Mouse (Mus musculus) ZHBTc4 (cell line): ENCODE data around the gene Trpv2.

ENCODE experiments used
- DNase-seq: peaks from one replicate; pipeline ENCODE4 v3.0.0-alpha.2; 2011; ENCODE audit warnings: low read depth, low spot score

Trpv2 gene

DNA sequence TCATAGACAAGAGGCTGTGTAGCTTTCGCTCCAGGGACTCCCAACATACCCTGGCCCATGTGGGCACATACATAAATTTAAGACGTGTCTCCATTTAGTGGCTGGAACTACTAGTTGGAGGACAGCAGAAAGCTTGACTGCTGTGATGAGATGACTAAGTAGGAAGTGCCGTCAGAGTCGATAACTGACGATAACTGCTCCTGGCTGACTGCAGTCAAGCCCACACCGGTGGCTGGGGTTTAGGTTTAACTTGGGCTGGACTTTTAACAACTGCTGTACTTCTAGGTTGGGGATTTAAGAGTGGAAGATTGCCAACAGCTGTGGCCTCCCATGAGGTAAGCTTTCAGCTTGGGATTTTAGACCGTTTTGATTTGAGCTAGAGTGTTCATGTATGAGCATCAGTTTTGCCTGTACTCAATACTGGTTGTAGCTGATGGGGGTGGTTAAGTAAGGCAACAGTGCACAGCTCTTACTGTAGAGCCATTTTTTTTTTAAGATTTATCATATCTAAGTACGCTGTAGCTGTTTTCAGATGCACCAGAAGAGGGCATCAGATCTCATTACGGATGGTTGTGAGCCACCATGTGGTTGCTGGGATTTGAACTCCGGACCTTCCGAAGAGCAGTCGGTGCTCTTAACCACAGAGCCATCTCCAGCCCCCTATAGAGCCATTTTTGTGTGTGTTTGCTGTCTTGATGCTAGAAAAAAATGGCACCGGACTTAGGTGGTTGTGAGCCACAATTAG is 29.2 kb downstream of the Trpv2 start:
- peak; percentile 52 for DNase-seq

DNA sequence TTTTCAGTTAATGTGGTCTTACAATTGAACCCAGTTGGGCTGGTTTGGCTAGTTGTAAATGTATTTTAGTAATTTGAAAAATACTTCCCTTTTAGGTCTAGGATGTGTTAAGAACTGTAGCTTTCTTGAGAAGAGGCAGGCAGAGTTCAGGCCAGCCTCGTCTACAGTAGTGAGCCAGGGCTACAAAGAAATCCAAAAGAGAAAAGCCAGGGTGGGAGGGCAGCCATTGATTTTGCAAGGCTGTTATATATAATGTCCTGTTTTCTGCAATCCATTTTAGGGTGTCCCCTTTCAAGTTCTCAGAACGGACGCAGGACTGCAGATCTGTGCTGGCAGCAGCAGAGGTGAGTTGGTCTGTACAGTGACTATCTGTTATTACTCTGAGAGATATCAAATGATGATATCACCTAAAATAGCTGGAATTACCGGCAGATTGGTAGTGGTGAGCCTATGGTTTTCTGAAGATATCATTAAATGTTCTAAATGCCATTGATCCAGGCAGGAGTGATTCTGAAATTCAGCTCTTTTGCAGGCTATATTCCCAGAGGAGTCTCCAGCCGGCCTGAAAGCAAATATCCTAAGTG is 29.9 kb downstream of the Trpv2 start:
- DNase-seq: peak; percentile 25

DNA sequence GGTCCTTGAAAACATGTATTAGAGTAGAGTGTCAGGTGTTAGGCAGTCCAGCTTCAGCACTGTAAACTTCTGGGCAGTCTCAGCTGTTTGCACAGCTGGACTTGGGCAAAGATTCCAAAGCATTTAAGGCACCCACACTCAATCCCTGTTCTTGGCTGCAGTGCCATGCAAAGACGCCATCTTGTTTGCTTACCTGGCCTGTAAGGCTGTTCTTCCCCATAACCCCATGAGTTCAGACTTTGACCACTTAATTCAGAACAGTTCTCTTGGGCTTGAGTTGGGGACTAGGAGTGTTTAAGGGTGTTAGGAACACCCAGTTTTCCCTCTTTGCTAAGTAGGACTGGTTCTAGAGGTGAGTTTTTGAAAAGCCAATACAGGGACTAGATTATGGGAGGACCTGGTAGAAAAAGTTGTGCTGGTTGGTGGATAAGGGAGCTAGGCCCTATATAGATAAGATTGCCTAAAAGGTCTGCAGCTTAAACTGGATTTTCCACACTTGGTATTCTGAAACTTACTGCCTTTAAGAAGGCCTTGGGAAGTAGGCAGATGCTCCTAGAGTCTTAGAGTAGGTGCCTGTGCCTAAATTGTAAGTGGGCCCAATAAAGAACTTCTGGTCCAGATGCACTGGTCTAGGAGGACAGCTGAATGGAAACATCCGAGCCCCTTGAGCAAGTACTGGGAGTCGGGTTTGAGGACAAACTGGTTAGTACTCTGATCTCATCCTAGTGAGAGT is 30.8 kb downstream of the Trpv2 start:
- peak; percentile 68 for DNase-seq

DNA sequence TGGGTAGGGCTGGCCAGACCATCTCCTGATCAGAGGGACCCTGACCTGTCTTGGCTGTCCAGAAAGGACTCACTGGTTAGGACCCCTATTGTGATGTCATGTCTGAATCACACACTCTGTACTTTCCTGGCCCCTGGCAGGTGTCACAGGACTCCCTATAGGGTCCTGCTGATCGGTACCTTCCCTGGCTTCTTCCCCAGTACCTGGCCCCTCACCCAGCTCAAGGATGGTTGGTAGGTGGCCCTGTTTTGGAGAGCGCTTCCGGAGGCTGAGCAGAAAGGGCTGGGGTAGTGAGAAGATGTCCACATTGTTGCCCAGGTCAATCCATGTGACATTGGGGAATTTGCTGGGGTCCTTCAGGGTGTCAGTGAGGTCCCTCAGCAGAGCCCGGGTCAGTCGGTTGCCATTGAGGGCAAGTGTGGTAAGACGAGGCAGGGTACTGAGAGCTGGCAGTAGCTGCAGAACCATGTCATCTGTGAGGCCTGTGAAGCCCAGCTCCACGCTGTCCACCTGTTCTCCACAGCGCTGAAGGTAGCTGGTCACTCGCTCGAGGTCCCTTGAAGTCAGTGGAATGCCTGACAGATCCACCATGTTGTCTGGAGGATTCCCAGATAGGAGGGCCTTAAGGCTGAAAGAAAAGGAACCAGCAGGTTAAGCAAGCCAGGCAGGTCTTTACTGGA is 31.5 kb downstream of the Trpv2 start:
- peak; percentile 78 for DNase-seq

DNA sequence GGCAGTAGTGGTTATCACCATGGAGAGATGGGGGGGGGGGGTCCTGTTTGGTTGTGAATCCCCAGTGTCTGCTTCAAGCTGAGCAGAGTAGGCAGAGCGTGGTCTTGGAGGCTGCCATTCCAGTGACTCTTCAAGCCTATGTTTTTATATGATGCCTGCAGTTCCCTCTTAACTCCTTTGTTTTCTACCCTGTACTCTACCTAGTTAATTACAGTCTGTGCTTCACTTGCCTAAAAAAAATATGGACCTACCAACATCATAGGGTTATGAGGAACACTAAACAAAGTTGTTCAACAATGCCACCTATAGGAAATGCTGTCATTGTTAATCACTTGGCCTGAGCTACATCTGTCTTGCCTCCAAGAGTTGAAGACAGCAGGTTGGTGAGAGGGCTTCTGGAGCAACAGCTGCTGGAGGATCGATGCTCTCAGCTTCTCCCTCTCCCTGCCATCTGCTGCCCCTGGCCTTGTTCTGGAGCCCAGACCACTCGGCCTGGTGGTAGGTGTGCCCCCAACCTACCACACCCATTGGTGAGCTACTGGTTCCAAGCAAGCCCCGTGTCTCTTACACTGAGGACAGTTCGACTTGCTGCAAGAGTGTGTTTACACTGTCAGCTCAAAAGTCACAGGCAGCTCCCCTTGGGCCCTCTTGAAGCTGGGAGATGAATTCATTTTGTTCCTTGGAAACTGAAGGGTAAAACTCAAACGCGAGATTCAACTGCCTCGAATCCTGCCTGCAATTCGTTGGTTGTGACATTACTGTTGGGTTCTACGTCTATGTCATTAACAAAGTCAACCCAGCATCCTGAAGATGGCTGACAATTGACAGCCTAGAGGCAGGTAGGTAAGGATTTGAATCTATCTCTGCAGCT is 32.2 kb downstream of the Trpv2 start:
- DNase-seq: peak; percentile 83

DNA sequence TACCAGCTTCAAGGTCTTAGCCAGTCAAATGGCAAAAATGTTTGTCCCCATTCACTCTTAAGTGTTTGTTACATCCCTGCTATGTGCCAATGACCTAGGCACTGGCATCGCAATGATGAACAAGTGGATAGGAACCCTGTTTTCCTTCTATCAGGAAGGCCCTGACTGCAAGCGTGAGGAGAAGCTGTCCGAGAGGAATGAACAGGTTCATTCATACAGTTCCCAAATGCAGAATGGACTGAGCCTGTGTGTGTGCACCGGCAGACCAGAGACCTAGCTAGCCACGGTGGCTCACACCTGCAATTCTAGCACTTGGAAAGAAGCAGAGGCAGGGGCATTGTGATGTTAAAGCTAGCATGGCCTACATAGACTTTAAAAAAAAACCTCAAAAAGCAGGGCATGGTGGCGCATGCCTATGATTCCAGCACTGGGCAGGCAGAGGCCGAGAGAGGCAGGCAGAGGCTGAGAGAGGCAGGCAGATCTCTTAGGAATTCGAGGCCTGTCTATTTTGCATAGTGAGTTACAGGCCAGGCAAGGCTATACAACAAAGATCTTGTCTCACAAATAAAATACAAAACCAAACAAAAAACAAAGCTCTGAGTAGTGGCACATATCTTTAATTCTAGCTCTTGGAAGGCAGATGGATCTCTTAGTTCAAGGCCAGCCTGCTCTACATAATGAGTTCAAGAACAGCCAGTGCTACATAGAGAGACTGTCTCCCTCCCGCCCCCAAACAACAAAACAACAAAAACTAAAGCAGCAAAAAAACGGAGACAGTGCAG is 33.1 kb downstream of the Trpv2 start:
- DNase-seq: peak; percentile 76

DNA sequence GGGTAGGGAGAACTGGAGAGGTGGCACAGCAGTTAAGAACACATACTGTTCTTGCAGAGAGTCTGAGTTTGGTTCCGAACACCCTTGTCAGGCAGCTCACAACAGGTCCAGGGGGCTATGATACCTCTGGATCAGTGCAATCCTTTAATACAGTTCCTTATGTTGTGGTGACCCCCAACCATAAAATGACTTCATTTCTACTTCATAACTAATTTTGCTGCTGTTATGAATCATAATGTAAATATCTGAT is 33.6 kb downstream of the Trpv2 start:
- DNase-seq: no peak

DNA sequence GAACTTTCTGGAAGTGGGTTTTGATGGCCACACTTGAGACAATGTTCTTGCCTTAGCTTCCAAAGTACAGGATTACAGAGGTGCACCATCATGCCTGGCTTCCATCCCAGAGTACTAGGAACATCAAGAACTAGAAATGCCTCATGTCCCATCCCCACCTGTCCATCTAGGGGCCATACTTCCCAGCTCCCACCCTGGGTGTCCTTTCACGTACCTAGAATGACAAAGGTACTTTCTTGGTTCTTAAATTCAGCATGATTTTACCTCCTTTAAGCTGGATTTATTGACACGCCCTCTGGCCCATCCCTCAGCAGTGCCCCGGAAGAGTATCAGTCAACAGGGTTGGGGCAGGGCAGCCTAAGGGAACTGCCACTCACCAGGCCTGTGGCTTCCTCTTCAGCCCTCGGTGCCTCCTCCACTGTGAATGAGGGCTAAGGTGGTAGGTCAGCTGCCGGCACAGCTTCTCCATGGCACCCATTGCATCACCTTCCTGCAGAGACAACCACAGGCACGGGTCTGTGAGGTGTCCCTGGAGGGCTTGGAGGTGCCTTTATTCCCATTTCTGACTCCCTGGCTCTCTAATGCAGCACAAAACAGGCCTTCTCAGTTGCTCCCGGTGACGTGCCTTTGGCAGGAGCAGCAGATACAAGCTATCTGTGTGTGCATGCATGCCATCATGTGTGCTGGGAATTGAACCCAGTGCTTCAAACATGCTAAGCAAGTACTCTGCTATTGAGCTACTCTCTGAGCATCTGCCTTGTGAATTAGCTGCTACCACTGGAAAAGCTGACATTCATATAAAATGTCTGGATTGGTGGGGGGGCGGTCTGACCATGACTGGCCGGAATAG is 34.8 kb downstream of the Trpv2 start:
- DNase-seq: peak; percentile 80

DNA sequence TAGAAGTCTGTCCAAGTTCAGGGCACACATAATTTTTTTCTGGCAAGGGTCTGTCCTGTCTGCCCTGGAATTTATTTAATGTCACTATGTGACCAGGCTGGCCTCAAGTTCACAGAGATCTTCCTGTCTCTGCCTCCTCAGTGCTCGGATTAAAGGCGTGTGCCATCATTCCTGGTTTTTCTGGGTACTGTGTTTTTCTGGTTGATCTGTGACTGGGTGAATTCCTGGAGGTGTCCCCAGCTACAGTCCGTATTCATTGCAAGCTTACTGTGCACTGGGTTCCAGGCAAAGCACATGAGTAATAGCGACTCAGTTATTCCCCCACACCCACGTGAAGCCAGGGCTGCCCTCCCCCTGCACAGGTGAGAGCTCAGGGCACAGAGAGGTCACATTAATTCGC is 36.0 kb downstream of the Trpv2 start:
- DNase-seq: peak; percentile 59

DNA sequence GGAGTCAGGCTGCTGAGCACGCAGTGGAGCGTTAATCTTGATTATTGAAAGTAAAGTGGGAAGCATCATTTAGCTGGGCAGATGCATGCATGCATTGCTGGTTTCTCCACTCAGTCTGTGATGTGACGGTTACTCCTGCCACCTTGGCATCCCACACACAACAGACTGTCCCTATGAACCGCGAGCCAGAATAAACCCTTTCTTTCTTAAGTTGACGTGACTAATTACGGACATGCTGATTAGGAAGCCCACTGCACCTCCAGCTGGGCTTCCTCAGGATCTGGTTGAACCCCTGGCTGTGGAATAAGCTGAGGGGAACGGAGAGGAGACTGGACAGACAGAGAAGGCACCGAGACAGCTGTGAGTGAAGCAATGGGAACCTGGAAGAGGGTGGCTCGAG is 38.3 kb downstream of the Trpv2 start:
- no peak for DNase-seq

DNA sequence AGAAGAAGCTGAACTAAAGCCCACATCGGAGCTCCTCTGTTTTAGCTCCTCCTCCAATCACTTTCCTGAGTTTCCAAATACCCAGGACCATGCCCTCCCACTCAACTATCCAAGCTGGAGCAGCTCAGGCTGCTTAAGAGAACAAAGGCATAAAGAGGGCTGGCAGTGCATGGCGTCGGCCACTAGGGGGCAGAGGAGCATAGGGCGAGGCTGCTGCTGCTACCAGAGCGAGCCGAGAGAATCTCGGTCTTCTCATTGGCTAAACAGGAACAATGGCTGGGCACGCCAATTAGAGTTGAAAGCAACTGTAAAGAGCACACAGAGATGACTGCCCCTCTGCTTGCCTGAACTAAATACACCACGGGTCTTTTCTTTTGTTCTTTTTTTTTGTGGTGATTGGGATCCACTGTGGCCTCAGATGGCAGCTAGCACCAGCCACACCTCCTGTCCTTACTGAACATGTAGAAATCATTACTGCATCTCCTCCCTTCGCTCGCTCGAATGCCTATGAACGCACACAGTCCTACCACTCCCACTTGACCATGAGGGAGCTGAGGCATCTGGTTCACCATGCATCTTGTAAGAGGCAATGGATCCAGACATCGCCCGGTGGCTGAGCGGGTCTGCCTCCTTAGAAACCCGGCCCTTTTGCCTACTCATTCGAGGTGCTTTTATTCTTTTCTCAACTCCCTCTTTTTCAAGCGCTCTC is 39.5 kb downstream of the Trpv2 start:
- DNase-seq: peak; percentile 98

DNA sequence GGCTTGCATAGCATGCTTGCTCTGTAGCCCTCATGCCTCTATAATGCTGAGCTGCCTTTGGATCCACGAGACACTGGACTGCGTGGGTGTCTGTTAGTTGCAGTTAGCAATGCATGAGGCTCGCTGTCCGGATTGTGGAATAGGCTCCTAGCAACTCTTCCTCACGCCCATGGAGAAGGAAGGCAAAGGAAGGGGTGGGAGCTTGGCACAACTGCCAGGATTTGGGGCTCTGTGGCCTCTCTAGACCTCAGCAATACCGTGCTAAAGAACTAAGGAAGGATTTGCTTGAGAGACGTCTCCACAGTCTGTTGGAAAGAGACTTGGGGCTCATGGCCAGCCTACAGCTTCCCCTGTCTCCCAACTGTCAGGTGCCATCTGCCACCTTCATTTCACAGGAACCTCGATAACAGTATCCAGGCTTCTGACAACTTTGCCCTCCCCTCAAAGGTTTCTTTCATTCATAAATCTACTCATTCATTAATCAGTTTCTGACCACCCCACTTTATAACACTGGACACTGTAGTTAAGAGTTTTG is 40.7 kb downstream of the Trpv2 start:
- no peak for DNase-seq

DNA sequence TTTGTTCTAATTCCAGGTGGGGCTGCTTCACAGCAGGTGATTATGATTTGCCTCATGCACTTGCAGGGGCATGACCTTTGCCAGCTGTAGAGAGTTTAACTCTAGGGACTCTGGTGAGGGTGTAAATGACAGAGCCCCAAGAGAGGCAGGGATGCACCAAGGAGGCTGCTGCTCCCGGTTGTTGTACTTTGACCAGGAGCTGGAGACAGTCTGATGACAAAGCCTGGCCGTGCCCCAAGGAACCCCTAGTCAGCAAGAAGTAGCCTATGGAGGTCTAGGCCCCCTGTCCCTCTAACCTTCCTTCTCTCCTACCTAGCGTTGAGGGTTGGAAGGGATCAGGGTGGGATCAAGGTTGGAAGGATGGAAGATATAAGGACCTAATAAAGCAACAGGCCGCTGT is 41.2 kb downstream of the Trpv2 start:
- DNase-seq: no peak

DNA sequence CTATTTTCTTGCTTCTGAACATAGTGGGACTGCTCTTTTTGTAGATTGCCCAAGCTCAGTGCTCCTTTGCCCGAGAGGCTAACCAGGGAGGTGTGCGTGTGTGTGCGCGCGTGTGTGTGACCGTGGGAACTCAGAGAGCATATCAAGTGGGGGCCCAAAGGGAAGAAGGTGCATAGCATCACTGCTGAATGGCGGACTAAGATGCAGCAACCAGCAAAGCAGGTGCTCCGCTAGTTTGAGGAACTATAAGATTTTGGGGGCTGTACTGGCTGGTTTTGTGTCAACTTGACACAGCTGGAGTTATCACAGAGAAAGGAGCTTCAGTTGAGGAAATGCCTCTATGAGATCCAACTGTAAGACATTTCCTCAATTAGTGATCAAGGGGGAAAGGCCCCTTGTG is 46.8 kb downstream of the Trpv2 start:
- no peak for DNase-seq

DNA sequence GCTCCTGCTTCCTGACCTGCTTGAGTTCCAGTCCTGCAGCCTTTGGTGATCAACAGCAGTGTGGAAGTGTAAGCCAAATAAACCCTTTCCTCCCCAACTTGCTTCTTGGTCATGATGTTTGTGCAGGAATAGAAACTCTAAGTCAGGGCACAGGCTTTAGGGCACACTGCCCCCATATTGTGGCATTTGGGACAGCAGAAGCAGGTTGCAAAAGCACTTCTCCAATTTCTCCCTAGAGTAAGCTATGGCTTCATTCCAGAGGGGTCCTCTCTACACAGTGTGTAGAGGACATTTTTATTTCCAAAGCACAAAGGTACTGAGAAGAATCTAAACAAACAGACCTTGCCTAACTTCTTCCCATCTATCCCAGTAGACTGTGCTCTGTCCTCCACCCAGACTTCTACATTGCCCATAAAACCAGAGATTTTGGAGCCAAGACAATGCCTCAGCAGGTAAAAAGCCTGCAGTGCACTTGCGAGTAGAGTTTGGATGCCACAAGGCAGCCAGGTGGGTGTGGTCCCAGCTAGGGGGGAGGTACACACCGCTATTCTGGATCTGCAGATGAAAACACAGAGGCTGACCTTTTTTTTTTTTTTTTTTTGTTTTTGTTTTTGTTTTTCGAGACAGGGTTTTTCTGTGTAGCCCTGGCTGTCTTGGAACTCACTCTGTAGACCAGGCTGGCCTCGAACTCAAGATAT is 47.4 kb downstream of the Trpv2 start:
- peak; percentile 50 for DNase-seq

DNA sequence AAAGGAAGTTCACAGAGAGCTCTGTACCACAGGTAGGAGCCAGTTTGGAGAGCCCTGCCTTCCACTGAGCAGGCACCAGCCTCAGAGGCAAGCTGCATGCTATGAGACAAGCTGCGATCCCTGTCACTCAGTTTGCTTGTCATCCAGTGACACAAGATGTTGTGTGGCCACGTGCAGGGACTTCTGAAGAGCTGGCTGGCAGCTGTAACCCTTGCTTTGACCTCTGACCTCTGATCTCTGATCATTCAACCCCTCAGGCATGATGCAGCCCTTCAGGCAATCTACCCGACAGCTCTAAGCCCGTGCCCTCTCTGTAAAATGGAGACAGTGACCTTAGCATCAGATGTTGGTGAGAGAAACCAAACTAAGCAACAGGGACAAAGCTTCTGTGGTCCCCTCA is 48.6 kb downstream of the Trpv2 start:
- DNase-seq: no peak

DNA sequence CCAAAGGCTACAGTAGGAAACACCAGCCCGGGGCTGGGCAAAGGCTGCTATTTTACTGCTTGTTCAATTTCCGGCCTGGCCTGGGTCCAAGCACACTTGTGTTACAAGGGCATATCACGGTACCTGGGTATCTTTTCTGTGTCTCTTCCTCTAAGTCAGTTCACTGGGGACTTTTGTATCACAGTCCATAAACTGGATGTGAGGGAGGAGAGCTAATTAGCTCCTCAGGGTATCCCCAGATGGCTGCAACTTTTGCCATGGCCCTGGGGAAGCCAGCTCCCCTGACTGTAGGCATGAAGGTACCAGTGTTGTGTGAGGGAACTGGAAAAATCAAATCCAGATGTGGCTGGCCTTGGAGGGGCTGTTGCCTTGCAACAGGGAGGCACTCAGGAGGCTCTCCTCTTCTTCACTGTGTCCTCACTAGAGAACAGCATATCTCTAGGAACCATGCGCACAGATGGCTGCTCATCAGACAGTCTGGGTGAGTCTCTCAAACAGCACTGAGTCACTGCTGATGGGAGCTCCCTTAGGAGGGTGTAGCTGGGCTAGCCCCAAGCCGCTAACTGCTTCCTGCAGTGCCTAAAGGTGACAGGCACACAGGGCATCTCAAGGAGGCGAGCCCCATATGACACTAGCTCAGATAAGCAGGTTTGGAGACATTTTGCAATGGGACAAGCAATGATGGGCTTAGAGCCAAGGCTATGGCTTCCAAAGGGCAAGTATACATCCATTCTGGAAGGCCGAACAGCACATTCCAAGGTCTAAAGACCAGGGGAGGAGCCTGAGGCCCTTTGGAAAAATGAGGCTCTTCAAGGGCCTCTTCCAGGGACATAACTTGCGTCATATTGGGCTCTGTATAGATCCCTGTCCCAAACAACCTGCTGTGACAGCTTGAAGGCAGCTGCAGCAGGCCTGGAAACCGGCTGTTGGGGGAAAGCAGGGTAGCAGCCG is 50.3 kb downstream of the Trpv2 start:
- DNase-seq: no peak
